Comparison of ENCODE assay signal across 33 mouse cellular contexts in genomic region chr19:24025876-24026275, GRCm38 (mm10). TPM values are rescaled to one million over a fixed set of nuclear protein-coding genes. Genes with fewer than 3 reads are reported as not detected.
DNase-seq lines count a peak whose midpoint lies in the region; ATAC-seq and TF ChIP-seq lines count a peak whose summit lies in the region.
"Had no signal": no experiment of that assay in that cellular context is flagged by ENCODE, and none has a peak within 500 bp of the region (broad histone marks: within the 10 kb centered on the region; RNA-seq: fewer than 3 reads in every experiment).

No protein-coding gene starts in this region.

- ATAC-seq in hindbrain, postnatal 0 days: no peak
- ATAC-seq in hindbrain, embryonic 16.5 days: no peak
- no peak for ATAC-seq in neural tube, embryonic 15.5 days (ENCODE audit: low FRiP score)
- ATAC-seq: activated CD4-positive, CD25-positive, alpha-beta regulatory T cell, adult 4 months; CD4-positive, CD25-positive, alpha-beta regulatory T cell, adult 4 months; forebrain, embryonic 16.5 days; intestine, postnatal 0 days had no signal

- H3K9me3 ChIP-seq in hindbrain, postnatal 0 days (ENCODE audit: low read length): no peaks in the 10 kb centered on the region
- no peaks in the 10 kb centered on the region for H3K9me3 ChIP-seq in hindbrain, embryonic 16.5 days (ENCODE audit: control insufficient read depth, low read length)
- H3K9me3 ChIP-seq in neural tube, embryonic 15.5 days (replicated peaks): no peaks in the 10 kb centered on the region
- H3K9me3 ChIP-seq: embryonic facial prominence, embryonic 13.5 days; heart, embryonic 10.5 days; heart, embryonic 15.5 days; hindbrain, embryonic 12.5 days; kidney, embryonic 15.5 days; midbrain, embryonic 10.5 days; neural tube, embryonic 12.5 days; stomach, embryonic 15.5 days had no signal

- no peak overlapping the region for H3K4me3 ChIP-seq in hindbrain, postnatal 0 days (ENCODE audit: low read length)
- H3K4me3 ChIP-seq in hindbrain, embryonic 16.5 days (ENCODE audit: low read length): no peak overlapping the region
- no peak overlapping the region for H3K4me3 ChIP-seq in neural tube, embryonic 15.5 days (replicated peaks)
- H3K4me3 ChIP-seq: embryonic facial prominence, embryonic 13.5 days; gastrocnemius, adult 2 months; heart, embryonic 10.5 days; heart, embryonic 15.5 days; hindbrain, embryonic 12.5 days; kidney, embryonic 15.5 days; midbrain, embryonic 10.5 days; myocyte; neural tube, embryonic 12.5 days; stomach, embryonic 15.5 days had no signal

- 48% methylated on average over 5 of the region's 5 CpGs for WGBS in hindbrain, postnatal 0 days
- WGBS in hindbrain, embryonic 16.5 days: 52% methylated on average over 5 of the region's 5 CpGs
- WGBS in neural tube, embryonic 15.5 days: 66% methylated on average over 5 of the region's 5 CpGs

- DNase-seq in hindbrain, postnatal 0 days (ENCODE audit: low spot score): peak; percentile 26
- DNase-seq in 3T3-L1 (ENCODE audit: low read depth, low spot score) (peak; percentile 77), adipocyte (ENCODE audit: low spot score) (peak; percentile 37)
- peak; percentile 61 for DNase-seq in retina, embryonic 14.5 days (ENCODE audit: low spot score)
- DNase-seq in gastrocnemius, postnatal 14 days: no peak
- DNase-seq: adrenal gland, postnatal 14 days; cerebellum, adult 18-20 months; cerebellum, postnatal 10 days; gastrocnemius, adult 2 months; heart, postnatal 36 days; kidney, postnatal 25 days; liver; lung, embryonic 14.5 days; lung, postnatal 14 days; right cerebral cortex, adult 18-20 months had no signal

- no peak overlapping the region for H3K27ac ChIP-seq in hindbrain, postnatal 0 days
- H3K27ac ChIP-seq in hindbrain, embryonic 16.5 days (ENCODE audit: low read depth, low read length): no peak overlapping the region
- no peak overlapping the region for H3K27ac ChIP-seq in neural tube, embryonic 15.5 days (replicated peaks)
- H3K27ac ChIP-seq: embryonic facial prominence, embryonic 13.5 days; gastrocnemius, adult 2 months; hindbrain, embryonic 12.5 days; kidney, embryonic 15.5 days; liver, embryonic 14.5 days; neural tube, embryonic 12.5 days; stomach, embryonic 15.5 days had no signal

- no peak for TF ChIP-seq CTCF in hindbrain, postnatal 0 days (IDR thresholded peaks at IDR 0.05; ENCODE audit: low read depth)

- no peak overlapping the region for H3K4me2 ChIP-seq in hindbrain, postnatal 0 days (ENCODE audit: low read depth, low read length)
- H3K4me2 ChIP-seq in hindbrain, embryonic 16.5 days (ENCODE audit: low read length): no peak overlapping the region
- no peak overlapping the region for H3K4me2 ChIP-seq in neural tube, embryonic 15.5 days
- H3K4me2 ChIP-seq: embryonic facial prominence, embryonic 13.5 days; heart, embryonic 15.5 days; hindbrain, embryonic 12.5 days; kidney, embryonic 15.5 days; lung, embryonic 14.5 days; neural tube, embryonic 12.5 days; stomach, embryonic 15.5 days had no signal

- no peak overlapping the region for H3K9ac ChIP-seq in hindbrain, postnatal 0 days (replicated peaks; ENCODE audit: low read length)
- H3K9ac ChIP-seq in hindbrain, embryonic 16.5 days (ENCODE audit: low read depth, low read length): no peak overlapping the region
- H3K9ac ChIP-seq in neural tube, embryonic 15.5 days (replicated peaks): no peak overlapping the region
- H3K9ac ChIP-seq: embryonic facial prominence, embryonic 13.5 days; hindbrain, embryonic 12.5 days; kidney, embryonic 15.5 days; liver, embryonic 14.5 days; lung, embryonic 14.5 days; neural tube, embryonic 12.5 days; stomach, embryonic 15.5 days had no signal

- no peaks in the 10 kb centered on the region for H3K4me1 ChIP-seq in hindbrain, postnatal 0 days (ENCODE audit: insufficient read depth, low read length)
- peaks cover 7% of the 10 kb centered on the region for H3K4me1 ChIP-seq in hindbrain, embryonic 16.5 days (ENCODE audit: control insufficient read depth, insufficient read depth, low read depth, low read length)
- peaks cover 10% of the 10 kb centered on the region for H3K4me1 ChIP-seq in neural tube, embryonic 15.5 days

- H3K36me3 ChIP-seq in hindbrain, postnatal 0 days (ENCODE audit: insufficient read depth, low read length): no peaks in the 10 kb centered on the region
- no peaks in the 10 kb centered on the region for H3K36me3 ChIP-seq in hindbrain, embryonic 16.5 days (ENCODE audit: control insufficient read depth, insufficient read depth, low read length)
- H3K36me3 ChIP-seq in neural tube, embryonic 15.5 days: no peaks in the 10 kb centered on the region
- H3K36me3 ChIP-seq: embryonic facial prominence, embryonic 13.5 days; heart, embryonic 10.5 days; heart, embryonic 15.5 days; hindbrain, embryonic 12.5 days; kidney, embryonic 15.5 days; midbrain, embryonic 10.5 days; neural tube, embryonic 12.5 days; stomach, embryonic 15.5 days had no signal

- intact Hi-C loops in gastrocnemius, postnatal 14 days (cut with DNase I; ENCODE audit: low total_unique reads): no loop called here

- no peaks in the 10 kb centered on the region for H3K27me3 ChIP-seq in hindbrain, postnatal 0 days (ENCODE audit: insufficient read depth, low read length)
- H3K27me3 ChIP-seq in hindbrain, embryonic 16.5 days (replicated peaks; ENCODE audit: control insufficient read depth, insufficient read depth, low read length): no peaks in the 10 kb centered on the region
- peaks cover 10% of the 10 kb centered on the region for H3K27me3 ChIP-seq in neural tube, embryonic 15.5 days (replicated peaks)
- H3K27me3 ChIP-seq: heart, embryonic 15.5 days had no signal

RNA-seq across cellular contexts. Expression of gene Fam189a2, which starts 4.9 kb away (rescaled TPM):
- 12.8 and 16.9 TPM in 2 replicates for total RNA-seq in hindbrain, postnatal 0 days (2014; rRNA removed)
- polyA plus RNA-seq in hindbrain, postnatal 0 days (2015; fragmentation: Nextera tagmentation; extraction: Ambion mirVana): 2.7 and 2.9 TPM in 2 replicates
- polyA plus RNA-seq in hindbrain, embryonic 16.5 days (2015; fragmentation: Nextera tagmentation; extraction: Ambion mirVana): 1.4 and 2.7 TPM in 2 replicates
- polyA plus RNA-seq in neural tube, embryonic 15.5 days (2015; fragmentation: Nextera tagmentation; extraction: Ambion mirVana): 1.6 and 1.9 TPM in 2 replicates
- total RNA-seq in gastrocnemius, postnatal 14 days (2021): 10 to 100 TPM; 22.3 to 25.9 TPM
- total RNA-seq: common myeloid progenitor, adult 5-6 weeks; megakaryocyte progenitor cell, adult 5-6 weeks had no signal
- polyA plus RNA-seq: activated CD4-positive, CD25-positive, alpha-beta regulatory T cell, adult 4 months; CD4-positive, CD25-positive, alpha-beta regulatory T cell, adult 4 months had no signal
